Mouse (Mus musculus) gastrocnemius, postnatal 4 days (tissue): ENCODE measurements around the gene Pigt. TPM values are rescaled to one million over a fixed set of nuclear protein-coding genes. Genes with fewer than 3 reads are reported as not detected.

Experiments
- DNase-seq, 2 experiments: peaks; one replicate each; pipeline ENCODE4 v3.0.0; 2021 to 2022; ENCODE audit warnings: low spot score in 2 of 2, mixed read lengths in 2 of 2
- long read RNA-seq, 2 experiments: library from polyadenylated mRNA; stranded (forward); transcript quantifications; one replicate each; pipeline ENCODE4 v2.0.0; 2021
- total RNA-seq, 2 experiments: library from RNA; stranded (reverse); gene quantifications; 2 replicates each; pipeline ENCODE4 v1.2.3; 2021

The Pigt gene
- 10 to 100 TPM; 66.5 to 66.8 TPM for total RNA-seq
- long read RNA-seq, experiment 1, partial matches to known transcripts: 1 of 6 reads
- long read RNA-seq, experiment 1, other reads (novel, unspliced or antisense): 0 of 6 reads
- long read RNA-seq, experiment 2, transcript Pigt-201 (12 exons, 2,562 nt): major isoform, 7 of 12 reads
- long read RNA-seq, experiment 2, partial matches to known transcripts: 4 of 12 reads
- long read RNA-seq, experiment 2, other reads (novel, unspliced or antisense): 0 of 12 reads

DNA sequence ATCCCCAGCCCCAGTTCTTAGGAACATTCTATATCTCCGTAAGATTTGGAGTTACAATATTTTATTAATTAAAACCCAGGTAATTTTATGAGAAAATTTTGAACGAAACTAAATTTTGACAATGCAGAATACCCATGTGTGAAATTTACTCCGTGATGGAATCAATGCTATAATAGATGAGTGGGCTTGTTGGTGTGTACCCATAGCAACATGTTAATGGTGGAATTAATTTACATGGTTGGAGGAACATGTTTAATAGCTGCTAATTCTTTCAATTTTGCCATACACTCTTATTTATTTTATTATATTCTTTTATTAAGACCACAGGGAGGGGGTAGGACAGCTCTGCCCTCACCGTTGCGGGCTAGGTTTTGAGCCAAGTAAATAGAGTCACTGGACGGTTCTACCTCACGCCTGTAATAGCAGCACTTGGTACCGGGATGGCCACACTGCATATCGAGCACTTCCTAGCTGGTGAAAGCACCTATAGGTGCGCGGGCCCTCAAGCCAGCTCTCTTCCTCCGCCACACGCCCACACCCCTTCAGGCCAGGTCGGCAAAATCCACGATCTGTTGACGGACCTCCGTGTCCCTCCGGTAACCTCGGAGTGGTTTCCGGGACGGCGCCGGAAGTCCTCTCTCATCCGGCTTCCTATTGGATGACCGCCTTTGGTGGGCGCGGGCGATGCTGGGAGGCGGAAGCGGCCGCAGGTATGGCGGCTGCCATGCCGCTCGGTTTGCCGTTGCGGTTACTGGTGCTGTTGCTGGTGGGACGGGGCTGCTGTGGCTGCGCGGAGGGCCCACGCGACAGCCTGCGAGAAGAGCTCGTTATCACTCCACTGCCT lies at the start of gene Pigt:
TSS of gene Pigt (plus strand) at position 674 of the 844 bp plus-strand sequence.
- DNase-seq: peak; percentile 67 to 85

DNA sequence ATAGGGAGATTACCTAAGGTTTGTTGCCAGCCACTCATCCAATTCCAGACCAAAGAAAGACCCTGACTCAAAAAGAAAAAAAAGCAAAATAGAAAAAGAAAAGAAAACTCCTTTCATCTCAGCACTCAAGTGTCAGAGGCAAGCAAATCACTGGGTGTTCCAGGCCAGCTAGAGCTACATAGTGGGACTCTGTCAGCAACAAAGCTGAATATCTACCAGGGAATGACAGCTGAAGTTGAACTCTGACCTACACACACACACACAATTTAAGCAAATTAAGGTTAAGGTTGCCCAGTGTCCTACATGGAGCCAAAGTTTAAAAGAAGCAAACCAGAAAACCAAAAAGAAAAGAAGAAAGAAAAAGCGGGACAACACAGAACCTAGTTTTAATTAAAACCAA lies 49.2 kb upstream of the Pigt start:
- no peak for DNase-seq

DNA sequence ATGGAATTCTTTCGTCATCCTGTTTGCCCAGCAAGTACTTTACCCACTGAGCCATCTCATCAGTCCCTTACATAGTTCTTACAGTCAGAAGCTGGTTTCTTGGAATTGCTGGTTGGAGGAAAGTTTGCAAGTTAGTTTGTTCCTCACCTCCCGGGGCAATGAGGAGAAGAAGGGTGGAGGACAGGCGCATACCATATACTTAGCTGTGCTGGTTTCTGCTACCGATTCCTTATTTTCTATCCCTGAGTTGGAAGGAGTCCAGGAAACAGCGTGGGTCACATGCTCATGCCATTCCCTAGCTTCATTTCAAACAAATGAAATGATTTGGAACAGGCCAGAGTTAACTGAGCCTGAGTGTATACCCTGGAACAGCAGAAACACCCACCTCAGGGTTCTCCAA lies 48.4 kb upstream of the Pigt start:
- DNase-seq: no peak

- DNase-seq: no peak
Observed at GRCm38 (mm10) chr2:164449341-164450042, 47.8 kb upstream of the Pigt start.

DNA sequence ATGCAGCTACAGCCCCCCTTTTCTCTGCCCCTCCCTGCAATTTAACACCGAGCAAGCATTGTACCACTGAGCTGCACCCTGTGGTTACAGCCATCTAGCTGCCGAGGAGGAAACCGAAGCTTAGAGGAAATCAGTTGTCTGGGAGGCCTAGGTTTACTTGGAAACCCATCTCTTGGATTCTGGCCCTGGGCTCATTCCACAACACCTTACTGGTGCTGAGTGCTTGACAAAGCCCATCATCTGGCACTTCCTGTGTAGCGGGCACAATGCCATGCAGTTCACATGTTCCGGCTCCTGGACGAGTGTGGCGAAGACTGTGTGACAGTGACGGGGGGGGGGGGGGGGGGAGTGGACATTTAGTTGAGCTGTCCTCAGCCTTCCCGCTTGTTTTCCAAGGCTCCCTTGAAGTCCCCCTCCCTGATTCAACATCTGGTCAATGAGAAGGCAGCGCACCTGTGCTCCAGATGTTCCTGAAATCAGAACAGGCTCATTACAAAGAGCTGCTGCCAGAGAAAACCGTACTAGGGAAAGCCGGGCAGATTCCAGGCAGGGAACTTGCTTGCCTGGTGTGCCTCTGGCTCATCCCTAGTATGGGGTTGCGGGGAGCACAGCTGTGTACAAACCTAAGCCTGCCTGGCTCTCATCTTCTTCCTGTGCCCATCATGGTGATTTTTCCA lies 45.2 kb upstream of the Pigt start:
- DNase-seq: no peak

DNA sequence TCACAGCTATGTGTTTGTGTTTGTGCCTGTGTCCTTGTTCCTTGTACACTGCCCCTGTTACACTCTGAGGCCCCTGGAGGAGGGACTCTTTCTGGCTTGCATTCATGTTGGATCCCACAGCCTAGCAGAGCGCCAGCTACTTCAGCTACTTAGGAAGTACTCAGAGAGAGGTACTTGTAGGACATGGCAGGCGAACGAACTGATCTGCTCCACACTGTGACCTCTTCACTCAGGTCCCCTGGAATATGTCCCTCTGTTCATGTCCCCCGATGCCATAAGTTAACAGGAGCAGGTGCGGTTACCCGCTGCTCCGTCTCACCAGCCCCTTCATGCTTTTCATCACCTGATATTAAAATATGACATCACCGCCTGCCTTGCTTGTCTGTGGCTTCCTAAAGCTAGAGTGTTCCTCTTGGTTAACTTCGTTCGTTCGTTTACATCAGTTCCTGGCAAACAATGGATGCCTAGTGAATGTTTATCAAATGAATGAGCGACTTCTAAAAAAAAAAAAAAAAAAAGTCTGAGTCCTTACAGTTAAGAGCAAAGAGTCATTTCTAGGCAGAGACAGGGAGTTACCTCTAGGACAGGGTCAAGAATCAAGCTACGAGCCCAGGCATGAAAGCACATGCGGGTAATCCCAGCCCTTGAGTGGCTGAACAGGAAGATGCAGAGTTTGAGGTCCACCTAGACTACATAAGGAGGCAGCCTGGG lies 44.1 kb upstream of the Pigt start:
- DNase-seq: no peak

DNA sequence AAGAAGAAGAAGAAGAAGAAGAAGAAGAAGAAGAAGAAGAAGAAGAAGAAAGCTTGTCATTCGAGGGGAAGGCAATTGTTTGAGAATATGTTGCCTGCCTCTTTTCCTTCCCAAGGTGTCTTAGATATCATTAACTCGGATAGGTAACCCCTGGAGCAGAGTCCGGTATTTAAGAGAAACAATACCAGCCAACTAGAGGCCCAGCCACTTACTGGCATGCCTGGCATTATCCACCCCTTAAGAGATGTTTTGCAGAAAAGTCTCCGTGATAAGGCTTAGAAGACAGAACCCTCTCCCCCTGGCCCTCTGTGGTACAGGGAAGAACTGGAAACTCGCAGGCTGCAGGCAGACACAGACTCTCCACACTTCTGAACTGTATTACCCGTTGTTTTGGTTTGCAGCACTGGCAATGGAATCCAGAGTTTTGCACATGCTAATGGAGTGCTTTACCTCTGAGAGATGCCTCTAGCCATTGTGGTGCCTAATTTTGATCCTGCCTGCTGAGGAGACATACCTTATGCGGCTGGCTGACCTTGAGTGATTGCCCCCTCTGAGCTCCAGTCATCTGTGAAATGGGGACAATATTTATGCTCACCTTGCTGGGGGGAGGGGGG lies 43.3 kb upstream of the Pigt start:
- no peak for DNase-seq

- peak in 1 of 2 experiments; percentile 48 for DNase-seq
Observed at GRCm38 (mm10) chr2:164454846-164455245, 42.5 kb upstream of the Pigt start.

DNA sequence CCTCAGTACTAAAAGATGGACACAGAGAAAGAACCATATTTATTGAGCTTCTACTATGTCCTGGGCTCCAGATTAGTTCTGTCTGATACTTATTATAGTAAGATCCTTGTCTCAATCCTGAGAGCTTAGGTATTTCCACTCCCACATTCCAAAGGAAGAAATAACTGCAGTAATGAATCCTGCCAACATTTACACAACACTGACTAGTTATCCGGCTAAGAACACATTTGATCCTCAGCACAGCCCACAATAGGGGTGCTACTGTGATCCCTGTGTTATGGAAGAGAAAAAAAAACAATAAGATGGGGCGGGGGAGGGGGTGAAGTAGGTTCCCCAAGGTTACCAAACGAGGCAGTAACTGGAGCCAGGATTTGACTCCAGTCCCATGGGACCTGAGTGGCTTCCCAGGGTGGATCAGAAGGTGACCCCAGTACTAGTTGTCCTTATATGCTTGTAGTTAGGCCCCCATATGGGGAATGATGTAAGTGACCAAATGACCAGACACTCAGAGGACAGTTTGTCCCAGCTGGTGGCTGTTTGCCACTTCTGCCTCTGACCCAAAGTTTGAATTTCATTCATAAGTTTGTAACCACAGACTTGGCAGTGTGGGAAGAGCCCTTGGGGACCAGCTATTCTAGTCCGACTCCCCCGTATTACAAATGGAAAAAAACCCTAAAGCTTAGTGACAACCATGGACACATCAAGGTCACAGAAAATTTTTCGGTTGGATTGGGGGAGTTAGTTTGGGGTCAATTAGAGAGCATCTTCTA lies 41.7 kb upstream of the Pigt start:
- no peak for DNase-seq

DNA sequence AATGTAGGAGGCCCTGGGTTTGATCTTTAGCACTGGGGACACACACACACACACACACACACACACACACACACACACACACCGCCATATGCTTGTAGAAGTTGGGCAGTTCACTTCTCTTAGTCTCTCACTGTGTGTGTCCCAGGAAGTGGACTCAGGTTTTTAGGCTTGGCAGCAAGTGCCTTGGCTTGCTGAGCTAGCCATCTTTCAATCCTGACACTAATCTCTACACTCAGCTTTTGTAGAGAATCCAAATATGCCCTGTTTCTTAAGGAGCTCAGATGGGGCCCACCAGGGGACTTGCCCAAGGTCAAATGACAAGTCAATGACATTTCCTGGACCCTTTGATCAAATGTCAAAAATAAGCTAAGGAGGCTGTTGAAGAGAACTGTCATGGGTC lies 40.9 kb upstream of the Pigt start:
- DNase-seq: no peak

DNA sequence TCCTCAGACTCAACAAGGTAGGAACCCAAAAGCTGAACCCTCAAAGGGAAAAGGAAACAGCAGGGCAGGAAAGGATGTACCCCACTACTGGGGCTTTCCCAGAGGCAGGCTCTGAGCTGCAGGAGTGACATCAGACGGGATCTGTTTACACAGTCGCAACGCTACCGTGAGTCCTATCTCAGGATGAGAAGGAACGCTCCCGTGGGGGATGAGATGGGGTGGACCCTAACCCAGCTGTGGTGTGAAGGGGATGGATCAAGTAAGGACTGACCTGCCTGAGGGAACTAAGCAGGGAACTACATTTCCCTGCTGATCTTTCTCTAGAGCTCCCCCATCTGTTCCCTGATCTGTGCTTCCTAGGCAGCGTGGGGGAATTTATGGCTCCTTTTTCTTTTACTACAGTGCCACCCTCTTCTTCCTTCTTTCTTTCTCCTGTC lies 40.4 kb upstream of the Pigt start, which contains the start of gene Sys1:
TSS of gene Sys1 (plus strand) at position 101 of the 437 bp plus-strand sequence.
- DNase-seq: no peak

DNA sequence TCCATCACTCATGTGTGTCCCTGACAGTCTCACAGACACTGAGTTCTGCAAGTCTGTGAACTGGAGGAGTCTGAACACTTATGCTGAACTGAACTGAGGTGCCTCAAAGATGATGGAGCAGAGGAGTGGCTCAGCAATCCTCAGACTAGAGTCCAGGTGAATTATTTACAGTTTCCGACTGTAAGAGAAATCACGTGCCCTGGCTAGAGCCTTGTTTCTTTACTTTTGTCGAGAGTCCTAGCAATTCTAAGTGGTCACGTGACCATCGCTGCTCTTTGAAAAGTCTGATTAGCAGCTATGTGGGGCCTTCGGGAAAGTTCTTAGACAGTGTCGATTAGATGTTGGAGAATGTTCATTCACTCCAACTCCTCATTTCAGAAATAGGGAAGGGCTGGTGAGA lies 39.4 kb upstream of the Pigt start:
- DNase-seq: no peak

GRCm38 (mm10) chr2:164458535-164458934 lies 38.8 kb upstream of the Pigt start:
- no peak for DNase-seq

GRCm38 (mm10) chr2:164460745-164461551 lies 36.4 kb upstream of the Pigt start, which contains the start of gene Gm20458:
Gm20458 (plus strand) TSS chr2:164460967.
- DNase-seq: peak; percentile 86 to 93

- no peak for DNase-seq
Observed at GRCm38 (mm10) chr2:164465161-164465560, 32.2 kb upstream of the Pigt start.

- no peak for DNase-seq
Observed at GRCm38 (mm10) chr2:164466787-164467186, 30.5 kb upstream of the Pigt start.

DNA sequence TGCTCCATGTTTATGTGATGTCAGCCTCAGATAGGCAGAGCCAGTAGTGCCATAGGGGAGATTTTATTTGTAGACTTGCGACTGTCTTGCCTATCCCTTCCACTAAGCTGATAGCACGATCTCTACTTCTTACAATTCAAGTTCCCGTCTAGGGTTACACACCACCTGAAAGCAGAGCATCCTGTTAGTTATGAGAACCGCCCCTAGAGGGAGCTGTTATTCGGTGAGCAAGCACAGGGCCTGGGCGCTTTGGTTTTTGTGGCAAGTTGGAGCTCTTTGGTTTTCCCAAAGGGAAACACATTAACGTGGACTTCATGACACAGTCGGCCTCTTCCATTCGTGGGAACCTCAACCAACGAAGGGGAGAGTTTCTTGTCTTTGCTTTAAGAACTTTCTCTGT lies 27.1 kb upstream of the Pigt start:
- peak in 1 of 2 experiments; percentile 43 for DNase-seq

- no peak for DNase-seq
Observed at GRCm38 (mm10) chr2:164473624-164474023, 23.7 kb upstream of the Pigt start, which contains the start of gene Trp53tg5. Trp53tg5 (minus strand) TSS chr2:164473724.
